Mouse (Mus musculus) cortical plate, adult 2 months (tissue): ENCODE data around the gene Pigz. TPM values are rescaled to one million over a fixed set of nuclear protein-coding genes. Genes with fewer than 3 reads are reported as not detected.

Experiments
- H3K27ac ChIP-seq: fragments of 200-500 bp; 2 replicates; pipeline ENCODE4 v1.5.1; 2012; ENCODE audit warnings: low read length, control low read depth, inconsistent platforms; ENCODE audit not compliant: insufficient read depth
- H3K4me1 ChIP-seq: fragments of 200-500 bp; 2 replicates; pipeline ENCODE4 v1.6.1; 2011; ENCODE audit warnings: low read length; ENCODE audit not compliant: control insufficient read depth, insufficient read depth
- H3K4me3 ChIP-seq: fragments of 200-500 bp; 2 replicates; pipeline ENCODE4 v1.5.1; 2011; ENCODE audit warnings: mild to moderate bottlenecking, low read length, control low read depth; ENCODE audit not compliant: insufficient read depth
- CTCF ChIP-seq: fragments of 200-500 bp; IDR thresholded peaks from 2 replicates; pipeline ENCODE4 v1.5.1; 2011; ENCODE audit warnings: mild to moderate bottlenecking, control low read depth, low read length; ENCODE audit not compliant: insufficient read depth; ENCODE audit errors: extremely low read depth
- POLR2A ChIP-seq: fragments of 200-500 bp; IDR thresholded peaks from 2 replicates; pipeline ENCODE4 v1.6.1; 2011; ENCODE audit warnings: mild to moderate bottlenecking, low read length, control low read depth; ENCODE audit not compliant: insufficient read depth; ENCODE audit errors: extremely low read depth
- polyA plus RNA-seq: library from polyadenylated mRNA; depleted of rRNA; stranded (reverse); fragments of >200 nt; gene quantifications from 2 replicates; pipeline ENCODE4 v1.2.3, GENCODE M21; 2012; rRNA removed

Gene Pigz
- polyA plus RNA-seq, 1 experiment, result 24.6 TPM

- H3K27ac ChIP-seq, result no peak overlapping the region
- H3K4me3 ChIP-seq, result no peak overlapping the region
- peaks cover 2% of the 10 kb centered on the region; the same call in 1 of the 2 replicates for H3K4me1 ChIP-seq
- TF ChIP-seq POLR2A, result no peak
- no peak for TF ChIP-seq CTCF
Measured at GRCm38 (mm10) chr16:31980946-31981345, 47.3 kb downstream of the Pigz start.

GRCm38 (mm10) chr16:31992039-31992438, 58.4 kb downstream of the Pigz start:
- TF ChIP-seq CTCF (no peak), POLR2A (no peak)
- H3K4me1 ChIP-seq, result no peaks in the 10 kb centered on the region

GRCm38 (mm10) chr16:31993195-31993594, 59.5 kb downstream of the Pigz start:
- TF ChIP-seq POLR2A, result no peak
- no peak for TF ChIP-seq CTCF
- no peaks in the 10 kb centered on the region; the same call in 1 of the 2 replicates for H3K4me1 ChIP-seq
- H3K27ac ChIP-seq, result no peak overlapping the region
- no peak overlapping the region for H3K4me3 ChIP-seq

More at GRCm38 (mm10) chr16:31992039-31992438, 58.4 kb downstream of the Pigz start:
- no peak overlapping the region for H3K4me3 ChIP-seq
- H3K27ac ChIP-seq, result no peak overlapping the region

- TF ChIP-seq CTCF, result no peak
- no peak for TF ChIP-seq POLR2A
- no peak overlapping the region for H3K27ac ChIP-seq
- H3K4me3 ChIP-seq, result no peak overlapping the region
- H3K4me1 ChIP-seq, result peaks cover 1% of the 10 kb centered on the region; the same call in 1 of the 2 replicates
Measured at GRCm38 (mm10) chr16:31993946-31994345, 60.3 kb downstream of the Pigz start.

Other genes starting within 250 kb of the Pigz start
- gene Meltf, start 55.0 kb upstream of the Pigz start, polyA plus RNA-seq, result 0.46 and 0.79 TPM in 2 replicates
- gene 0610012G03Rik, start 14.6 kb downstream of the Pigz start, polyA plus RNA-seq, result 73.3 and 76.0 TPM in 2 replicates
- gene Ncbp2, start 14.7 kb downstream of the Pigz start, polyA plus RNA-seq, result 75.7 and 95.2 TPM in 2 replicates
- 22.0 and 23.2 TPM in 2 replicates for gene Senp5, start 69.4 kb downstream of the Pigz start, polyA plus RNA-seq
- gene Pak2, start 145.5 kb downstream of the Pigz start, polyA plus RNA-seq, result 15.7 and 17.7 TPM in 2 replicates
- 27.9 and 32.6 TPM in 2 replicates for gene Pigx, start 165.9 kb downstream of the Pigz start, polyA plus RNA-seq
- gene Cep19, start 165.9 kb downstream of the Pigz start, polyA plus RNA-seq, result 61.7 and 64.8 TPM in 2 replicates
- 5.6 and 6.5 TPM in 2 replicates for gene Nrros, start 231.7 kb downstream of the Pigz start, polyA plus RNA-seq
- not detected in 2 replicates for gene Bex6, start 246.0 kb downstream of the Pigz start, polyA plus RNA-seq